Comparison of ENCODE assay signal across 18 mouse cellular contexts in the genomic region with DNA sequence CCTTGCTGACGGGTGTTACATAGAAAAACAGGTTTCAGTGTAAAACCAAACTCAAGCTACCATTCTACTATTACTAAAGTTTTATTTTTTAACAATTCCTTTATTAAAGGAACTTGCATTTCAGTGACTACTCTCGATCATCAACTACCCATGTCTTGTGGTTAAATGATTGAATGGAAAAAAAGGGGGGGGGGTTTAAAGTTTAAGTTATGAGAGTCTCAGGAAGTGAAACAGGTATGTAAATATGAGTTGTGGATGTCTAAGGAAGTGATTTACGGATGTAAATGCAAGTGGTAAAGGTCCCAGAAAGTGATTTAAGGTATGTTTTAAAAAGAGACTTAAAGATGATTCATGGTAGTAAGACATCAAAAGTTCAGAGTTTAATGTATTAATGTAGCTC.
"Had no signal": no experiment of that assay in that cellular context is flagged by ENCODE, and none has a peak within 500 bp of the region (broad histone marks: within the 10 kb centered on the region; RNA-seq: fewer than 3 reads in every experiment).

No protein-coding gene starts in this region.

- H3K4me1 ChIP-seq: liver, embryonic 12.5 days; liver, embryonic 15.5 days; midbrain, embryonic 13.5 days; neural tube, embryonic 13.5 days had no signal

- DNase-seq: kidney, postnatal 14 days; layer of hippocampus, adult 9-11 months; liver; lung, adult 2 months; lung, postnatal 14 days; thymus, adult 18-20 months; thymus, postnatal 36 days had no signal

- H3K27me3 ChIP-seq: limb, embryonic 13.5 days had no signal

- ATAC-seq: liver, embryonic 12.5 days; midbrain, embryonic 13.5 days; midbrain, embryonic 16.5 days had no signal

- H3K27ac ChIP-seq: limb, embryonic 10.5 days; limb, embryonic 13.5 days; liver, embryonic 12.5 days; liver, embryonic 15.5 days; macrophage; midbrain, embryonic 10.5 days; midbrain, embryonic 13.5 days; neural tube, embryonic 13.5 days had no signal

- H3K4me3 ChIP-seq: limb, embryonic 10.5 days; limb, embryonic 13.5 days; liver, embryonic 12.5 days; liver, embryonic 15.5 days; megakaryocyte, embryonic 14.5 days; midbrain, embryonic 10.5 days; midbrain, embryonic 13.5 days; myocyte; neural tube, embryonic 13.5 days had no signal

- H3K9me3 ChIP-seq: limb, embryonic 10.5 days; limb, embryonic 13.5 days; liver, embryonic 12.5 days; liver, embryonic 15.5 days; midbrain, embryonic 13.5 days; neural tube, embryonic 13.5 days had no signal

- H3K36me3 ChIP-seq: limb, embryonic 10.5 days; limb, embryonic 13.5 days; liver, embryonic 12.5 days; liver, embryonic 15.5 days; midbrain, embryonic 10.5 days; midbrain, embryonic 13.5 days; neural tube, embryonic 13.5 days had no signal

- H3K9ac ChIP-seq: liver, embryonic 12.5 days; liver, embryonic 15.5 days; midbrain, embryonic 13.5 days; neural tube, embryonic 13.5 days had no signal

- H3K4me2 ChIP-seq: liver, embryonic 12.5 days; liver, embryonic 15.5 days; midbrain, embryonic 13.5 days; neural tube, embryonic 13.5 days had no signal
